Mouse (Mus musculus) MEL (cell line): ENCODE measurements at regions not wholly inside any gene's neighbourhood (a gene's known extent, or its start where the extent isn't known, plus 50 kb on each side); places are given as distances from the start of the nearest gene placed in this dataset.

ENCODE experiments used
- DNase-seq: peaks from one replicate; pipeline ENCODE4 v3.0.0; 2011; ENCODE audit warnings: low read depth, low spot score
- H3K27ac ChIP-seq: 2 replicates; pipeline ENCODE4 v1.5.1; 2012; ENCODE audit warnings: low read depth, mild to moderate bottlenecking, control low read depth, low read length, moderate library complexity; ENCODE audit not compliant: control insufficient read depth
- H3K27me3 ChIP-seq, 2 experiments: fragments of 150-350 bp in 1 of 2; sonication (generic) in 1 of 2; 2 replicates each; pipeline ENCODE4 v1.6.1; 2012; ENCODE audit warnings: low read length in 2 of 2, mild to moderate bottlenecking in 2 of 2, improper control_type of control experiment in 1 of 2, moderate library complexity in 1 of 2; ENCODE audit not compliant: insufficient read depth in 2 of 2, control insufficient read depth in 1 of 2
- H3K36me3 ChIP-seq, 2 experiments: 2 replicates each; pipeline ENCODE4 v1.6.1; 2012 to 2014; ENCODE audit warnings: low read length in 2 of 2, improper control_type of control experiment in 1 of 2, inconsistent platforms in 1 of 2, mild to moderate bottlenecking in 1 of 2; ENCODE audit not compliant: insufficient read depth in 2 of 2, control insufficient read depth in 1 of 2
- H3K4me1 ChIP-seq, 2 experiments: fragments of 150-350 bp in 1 of 2; sonication (generic) in 1 of 2; 2 replicates each; pipeline ENCODE4 v1.6.1; 2012; ENCODE audit warnings: low read length in 2 of 2, improper control_type of control experiment in 1 of 2, mild to moderate bottlenecking in 1 of 2; ENCODE audit not compliant: insufficient read depth in 2 of 2, control insufficient read depth in 1 of 2
- H3K4me3 ChIP-seq, 2 experiments: fragments of 150-350 bp in 1 of 2; sonication (generic) in 1 of 2; 2 replicates each; pipeline ENCODE4 v1.5.1; 2012; ENCODE audit warnings: low read depth in 2 of 2, low read length in 2 of 2, mild to moderate bottlenecking in 2 of 2, moderate library complexity in 2 of 2, control low read depth in 1 of 2, improper control_type of control experiment in 1 of 2; ENCODE audit not compliant: control insufficient read depth in 1 of 2, insufficient read depth in 1 of 2
- H3K79me2 ChIP-seq: 2 replicates; pipeline ENCODE4 v1.6.1; 2012; ENCODE audit warnings: mild to moderate bottlenecking, low read length, moderate library complexity; ENCODE audit not compliant: control insufficient read depth, poor library complexity, insufficient read depth
- H3K9ac ChIP-seq: 2 replicates; pipeline ENCODE4 v1.6.1; 2012; ENCODE audit warnings: low read depth, mild to moderate bottlenecking, control low read depth, low read length, moderate library complexity; ENCODE audit not compliant: control insufficient read depth, poor library complexity, severe bottlenecking
- H3K9me3 ChIP-seq: fragments of 150-350 bp; sonication (generic); replicated peaks from 2 replicates; pipeline ENCODE4 v1.6.1; 2012; ENCODE audit warnings: mild to moderate bottlenecking, low read length, improper control_type of control experiment, moderate library complexity; ENCODE audit not compliant: insufficient read depth
- BHLHE40 ChIP-seq: IDR thresholded peaks from 2 replicates; pipeline ENCODE4 v1.6.1; 2012; ENCODE audit warnings: low read depth, mild to moderate bottlenecking, inconsistent platforms, low read length, improper control_type of control experiment, borderline replicate concordance
- CHD1 ChIP-seq: IDR thresholded peaks from 2 replicates; pipeline ENCODE4 v1.6.1; 2012; ENCODE audit warnings: low read depth, mild to moderate bottlenecking, inconsistent platforms, low read length, improper control_type of control experiment
- CHD2 ChIP-seq: IDR thresholded peaks from 2 replicates; pipeline ENCODE4 v1.6.1; 2011; ENCODE audit warnings: low read length, improper control_type of control experiment
- E2F4 ChIP-seq: IDR thresholded peaks from 2 replicates; pipeline ENCODE4 v1.6.1; 2011; ENCODE audit warnings: low read depth, low read length, improper control_type of control experiment, borderline replicate concordance
- ELF1 ChIP-seq: IDR thresholded peaks from 2 replicates; pipeline ENCODE4 v1.6.1; 2014; ENCODE audit warnings: low read depth, mild to moderate bottlenecking, inconsistent platforms, low read length, improper control_type of control experiment, moderate library complexity
- EP300 ChIP-seq, 2 experiments: IDR thresholded peaks; 2 replicates each; pipeline ENCODE4 v1.6.1; 2011; ENCODE audit warnings: improper control_type of control experiment in 2 of 2, low read length in 2 of 2, low read depth in 1 of 2, mild to moderate bottlenecking in 1 of 2
- ETS1 ChIP-seq: IDR thresholded peaks from 2 replicates; pipeline ENCODE4 v1.6.1; 2012; ENCODE audit warnings: low read depth, mild to moderate bottlenecking, inconsistent platforms, low read length, improper control_type of control experiment, moderate library complexity
- GABPA ChIP-seq: IDR thresholded peaks from 2 replicates; pipeline ENCODE4 v1.6.1; 2012; ENCODE audit warnings: low read depth, mild to moderate bottlenecking, inconsistent platforms, low read length, improper control_type of control experiment, moderate library complexity
- HCFC1 ChIP-seq: IDR thresholded peaks from 2 replicates; pipeline ENCODE4 v1.6.1; 2012; ENCODE audit warnings: low read depth, mild to moderate bottlenecking, inconsistent platforms, low read length, improper control_type of control experiment, moderate library complexity
- KAT2A ChIP-seq: conservative IDR thresholded peaks from 2 replicates; pipeline ENCODE4 v1.6.1; 2012; ENCODE audit warnings: low read depth, low read length, improper control_type of control experiment, inconsistent platforms
- MAFK ChIP-seq: IDR thresholded peaks from 2 replicates; pipeline ENCODE4 v1.6.1; 2011; ENCODE audit warnings: low read depth, mild to moderate bottlenecking, low read length, improper control_type of control experiment, borderline replicate concordance
- MAZ ChIP-seq: IDR thresholded peaks from 2 replicates; pipeline ENCODE4 v1.6.1; 2012; ENCODE audit warnings: low read depth, mild to moderate bottlenecking, inconsistent platforms, low read length, improper control_type of control experiment
- MXI1 ChIP-seq: IDR thresholded peaks from 2 replicates; pipeline ENCODE4 v1.6.1; 2011; ENCODE audit warnings: mild to moderate bottlenecking, low read depth, low read length, improper control_type of control experiment
- MYC ChIP-seq: IDR thresholded peaks from 2 replicates; pipeline ENCODE4 v1.6.1; 2011; ENCODE audit warnings: low read depth, mild to moderate bottlenecking, low read length, improper control_type of control experiment, moderate library complexity
- NELFE ChIP-seq: IDR thresholded peaks from 2 replicates; pipeline ENCODE4 v1.6.1; 2011; ENCODE audit warnings: low read depth, low read length, improper control_type of control experiment
- POLR2AphosphoS2 ChIP-seq: IDR thresholded peaks from 2 replicates; pipeline ENCODE4 v1.6.1; 2011; ENCODE audit warnings: low read length, improper control_type of control experiment
- POLR2AphosphoS5 ChIP-seq: IDR thresholded peaks from 2 replicates; pipeline ENCODE4 v1.6.1; 2012; ENCODE audit warnings: low read depth, borderline replicate concordance, mild to moderate bottlenecking, inconsistent platforms, low read length, moderate library complexity, mixed read lengths
- RCOR1 ChIP-seq: IDR thresholded peaks from 2 replicates; pipeline ENCODE4 v1.6.1; 2012; ENCODE audit warnings: low read depth, mild to moderate bottlenecking, inconsistent platforms, low read length, improper control_type of control experiment
- SIN3A ChIP-seq: IDR thresholded peaks from 2 replicates; pipeline ENCODE4 v1.6.1; 2012; ENCODE audit warnings: low read length, improper control_type of control experiment, inconsistent platforms
- SMC3 ChIP-seq: IDR thresholded peaks from 2 replicates; pipeline ENCODE4 v1.6.1; 2011; ENCODE audit warnings: low read depth, low read length, improper control_type of control experiment
- TCF12 ChIP-seq: IDR thresholded peaks from 2 replicates; pipeline ENCODE4 v1.6.1; 2014; ENCODE audit warnings: low read depth, mild to moderate bottlenecking, inconsistent platforms, low read length, improper control_type of control experiment, moderate library complexity
- UBTF ChIP-seq: IDR thresholded peaks from 2 replicates; pipeline ENCODE4 v1.6.1; 2012; ENCODE audit warnings: low read depth, mild to moderate bottlenecking, inconsistent platforms, low read length, improper control_type of control experiment, moderate library complexity, borderline replicate concordance; ENCODE audit not compliant: insufficient read depth
- USF1 ChIP-seq: IDR thresholded peaks from 2 replicates; pipeline ENCODE4 v1.6.1; 2014; ENCODE audit warnings: low read depth, mild to moderate bottlenecking, inconsistent platforms, low read length, improper control_type of control experiment, moderate library complexity
- USF2 ChIP-seq, 2 experiments: IDR thresholded peaks; 2 replicates each; pipeline ENCODE4 v1.6.1; 2011 to 2012; ENCODE audit warnings: improper control_type of control experiment in 2 of 2, low read length in 2 of 2, borderline replicate concordance in 1 of 2, inconsistent platforms in 1 of 2, low read depth in 1 of 2, mild to moderate bottlenecking in 1 of 2; ENCODE audit not compliant: insufficient read depth in 1 of 2
- ZC3H11A ChIP-seq: IDR thresholded peaks from 2 replicates; pipeline ENCODE4 v1.6.1; 2012; ENCODE audit warnings: low read depth, mild to moderate bottlenecking, inconsistent platforms, low read length, improper control_type of control experiment

DNA sequence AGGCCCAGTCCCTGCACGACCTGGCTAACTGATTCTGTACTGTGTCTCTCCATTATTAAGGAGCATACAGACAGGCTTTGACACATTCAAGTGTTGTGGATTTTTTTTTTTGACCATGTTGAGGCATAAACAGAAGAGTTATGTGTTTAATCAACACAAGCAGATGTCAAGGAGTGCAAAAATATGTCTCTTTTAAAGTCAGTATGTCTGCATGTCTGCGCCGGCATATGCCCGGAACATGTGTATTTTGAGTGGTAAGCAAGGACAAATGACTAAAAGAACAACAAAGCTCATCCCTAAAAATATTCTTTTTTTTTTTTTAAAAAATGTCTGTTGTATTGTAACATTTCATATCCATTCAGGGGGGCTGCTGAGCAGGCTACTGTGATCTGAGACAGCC lies 364.4 kb upstream of the Id4 start:
- Histone ChIP-seq H3K9me3 (no peaks in the 10 kb centered on the region), H3K36me3 (no peaks in the 10 kb centered on the region), H3K27me3 (no peaks in the 10 kb centered on the region), H3K4me3 (no peak overlapping the region), H3K9ac (no peak overlapping the region), H3K27ac (no peak overlapping the region), H3K79me2 (no peaks in the 10 kb centered on the region), H3K4me1 (no peaks in the 10 kb centered on the region)
- DNase-seq: no peak
- no peak for TF ChIP-seq POLR2AphosphoS5
- TF ChIP-seq MAFK: no peak
- no peak for TF ChIP-seq CHD1
- TF ChIP-seq E2F4: no peak
- no peak for TF ChIP-seq NELFE
- TF ChIP-seq SIN3A: no peak
- TF ChIP-seq MAZ: no peak
- no peak for TF ChIP-seq RCOR1
- TF ChIP-seq POLR2AphosphoS2: no peak

DNA sequence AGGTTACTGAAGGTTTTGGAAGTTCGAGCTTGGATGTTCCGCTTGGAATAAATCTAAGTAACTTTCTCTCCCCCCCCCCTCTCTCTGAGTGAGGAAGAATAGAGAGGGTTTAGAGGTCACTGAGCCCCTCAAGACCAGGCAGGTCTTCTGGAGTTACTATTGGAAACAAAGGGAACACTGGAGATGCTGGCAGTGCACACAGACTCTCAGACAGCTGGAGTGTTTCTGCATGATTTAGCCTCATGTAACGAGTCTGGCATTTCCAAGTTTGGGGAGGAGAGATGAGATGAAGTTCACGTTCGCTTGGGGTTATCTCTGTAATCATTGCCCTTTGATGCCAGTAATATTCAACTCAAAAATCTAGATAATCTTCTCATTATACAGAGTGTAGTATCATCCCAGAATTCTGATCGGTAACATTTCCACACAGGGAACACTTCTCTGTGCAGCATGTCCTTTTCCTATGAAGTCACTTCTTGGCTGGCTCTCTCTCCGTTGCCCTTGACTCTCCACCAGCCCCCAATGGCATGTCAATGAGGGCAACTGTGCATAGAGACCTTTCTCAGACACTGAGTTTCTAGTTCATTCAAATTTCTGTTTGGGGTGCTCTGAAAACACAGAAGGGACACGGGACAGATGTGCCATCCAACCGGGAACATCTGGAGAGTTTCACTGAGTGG lies 351.0 kb upstream of the Id4 start:
- no peak overlapping the region for H3K9ac ChIP-seq
- no peak for TF ChIP-seq KAT2A
- TF ChIP-seq NELFE: no peak
- no peak for TF ChIP-seq SMC3
- no peak overlapping the region for H3K27ac ChIP-seq
- H3K4me3 ChIP-seq: no peak overlapping the region
- no peaks in the 10 kb centered on the region for H3K36me3 ChIP-seq
- no peaks in the 10 kb centered on the region for H3K9me3 ChIP-seq
- no peak for DNase-seq
- H3K79me2 ChIP-seq: no peaks in the 10 kb centered on the region
- no peaks in the 10 kb centered on the region for H3K4me1 ChIP-seq
- no peaks in the 10 kb centered on the region for H3K27me3 ChIP-seq

DNA sequence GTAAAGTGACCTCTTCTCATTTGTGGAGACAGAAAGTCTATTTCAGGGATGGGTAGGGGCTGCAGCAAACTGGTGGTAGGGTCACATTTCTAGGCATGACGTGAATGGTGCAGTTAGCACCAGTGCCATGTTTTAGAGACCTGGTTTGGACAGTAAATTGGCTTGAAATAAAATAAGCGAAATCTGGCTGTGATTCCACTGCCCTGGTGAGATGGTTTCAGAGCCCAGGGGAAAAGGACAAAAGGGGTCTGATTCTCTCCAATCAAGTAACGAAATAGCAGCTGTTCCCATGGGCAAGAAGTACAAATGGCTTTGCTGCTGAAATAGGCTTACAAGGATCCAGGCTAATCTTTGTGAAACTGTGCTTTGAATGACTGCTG lies 350.5 kb upstream of the Id4 start:
- H3K4me3 ChIP-seq: no peak overlapping the region
- no peak overlapping the region for H3K27ac ChIP-seq
- H3K9me3 ChIP-seq: no peaks in the 10 kb centered on the region
- no peaks in the 10 kb centered on the region for H3K79me2 ChIP-seq
- H3K4me1 ChIP-seq: no peaks in the 10 kb centered on the region
- no peaks in the 10 kb centered on the region for H3K27me3 ChIP-seq
- DNase-seq: no peak
- no peak for TF ChIP-seq HCFC1
- TF ChIP-seq TCF12: no peak
- no peak for TF ChIP-seq GABPA
- no peak for TF ChIP-seq POLR2AphosphoS5
- no peak for TF ChIP-seq BHLHE40
- TF ChIP-seq MYC: no peak
- TF ChIP-seq UBTF: no peak
- no peak for TF ChIP-seq CHD2
- TF ChIP-seq USF2 (IDR thresholded peaks at IDR 0.05; ENCODE audit: borderline replicate concordance in 1 of 2, insufficient read depth in 1 of 2, low read depth in 1 of 2, low read length in 2 of 2): no peak
- no peak for TF ChIP-seq MAFK
- TF ChIP-seq ZC3H11A: no peak
- no peak for TF ChIP-seq E2F4
- no peak for TF ChIP-seq EP300 (IDR thresholded peaks at IDR 0.05; ENCODE audit: low read depth in 1 of 2, low read length in 2 of 2)
- no peak for TF ChIP-seq MXI1
- no peak for TF ChIP-seq ELF1
- TF ChIP-seq ETS1: no peak
- TF ChIP-seq USF1: no peak
- TF ChIP-seq, all 39 proteins: peak for 0
- Histone ChIP-seq H3K36me3 (no peaks in the 10 kb centered on the region), H3K9ac (no peak overlapping the region)
